Mouse (Mus musculus) CH12.LX (cell line): Measurements from ENCODE around the gene Zfp780b. TPM values are rescaled to one million over a fixed set of nuclear protein-coding genes. Genes with fewer than 3 reads are reported as not detected.
A peak's percentile ranks its signal among the peaks of the same experiment; 100 is the strongest.
"Not testable (repeated sequence)": the region's sequence is repeated elsewhere in the genome, so short reads cannot be mapped to it uniquely, and the experiment has no call there.

Source experiments
- DNase-seq: peaks from one replicate; pipeline ENCODE4 v3.0.0-alpha.2; 2013; ENCODE audit errors: extremely low read depth
- H3K27ac ChIP-seq: 2 replicates; pipeline ENCODE4 v1.5.1; 2012; ENCODE audit warnings: low read depth, mild to moderate bottlenecking, control low read depth, moderate library complexity; ENCODE audit not compliant: insufficient read depth
- H3K27me3 ChIP-seq: replicated peaks from 2 replicates; pipeline ENCODE3; 2012; ENCODE audit warnings: inconsistent platforms
- H3K36me3 ChIP-seq, 2 experiments: replicated peaks in 1 of 2; 2 replicates each; pipeline versions ENCODE3 to v1.6.1; 2012; ENCODE audit warnings: inconsistent platforms in 1 of 2, low read length in 1 of 2, mild to moderate bottlenecking in 1 of 2, mixed read lengths in 1 of 2, moderate library complexity in 1 of 2; ENCODE audit not compliant: control insufficient read depth in 1 of 2, insufficient read depth in 1 of 2
- H3K4me1 ChIP-seq, 2 experiments: 2 replicates each; pipeline ENCODE4 v1.6.1; 2012; ENCODE audit warnings: inconsistent platforms in 1 of 2, moderate library complexity in 1 of 2; ENCODE audit not compliant: insufficient read depth in 2 of 2, control insufficient read depth in 1 of 2
- H3K4me2 ChIP-seq: 2 replicates; pipeline ENCODE4 v1.6.1; 2012; ENCODE audit warnings: low read depth, mild to moderate bottlenecking, control low read depth; ENCODE audit not compliant: poor library complexity, insufficient read depth, severe bottlenecking
- H3K4me3 ChIP-seq, 3 experiments: fragments of 150-350 bp in 1 of 3; sonication (generic) in 1 of 3; replicated peaks in 1 of 3; 2 replicates each; pipeline versions ENCODE3 to v1.5.1; 2011 to 2012; ENCODE audit warnings: low read depth in 2 of 3, low read length in 2 of 3, mild to moderate bottlenecking in 2 of 3, moderate library complexity in 2 of 3, control low read depth in 1 of 3, improper control_type of control experiment in 1 of 3, inconsistent platforms in 1 of 3, mixed read lengths in 1 of 3; ENCODE audit not compliant: poor library complexity in 1 of 3
- H3K79me2 ChIP-seq: replicated peaks from 2 replicates; pipeline ENCODE4 v1.6.1; 2012; ENCODE audit warnings: mild to moderate bottlenecking, moderate library complexity; ENCODE audit not compliant: control insufficient read depth, poor library complexity, insufficient read depth, severe bottlenecking; ENCODE audit errors: extremely low read depth
- H3K9ac ChIP-seq: 2 replicates; pipeline ENCODE4 v1.6.1; 2012; ENCODE audit warnings: low read depth, mild to moderate bottlenecking, control low read depth, moderate library complexity; ENCODE audit not compliant: insufficient read depth
- H3K9me3 ChIP-seq: replicated peaks from 2 replicates; pipeline ENCODE3; 2012; ENCODE audit warnings: low read length, inconsistent platforms, mixed read lengths
- CHD2 ChIP-seq: IDR thresholded peaks from 2 replicates; pipeline ENCODE4 v1.6.1; 2011; ENCODE audit warnings: low read length, improper control_type of control experiment
- CTCF ChIP-seq, 2 experiments: IDR thresholded peaks in 1 of 2; conservative IDR thresholded peaks in 1 of 2; 2 replicates each; pipeline ENCODE4 v1.5.1; 2011 to 2012; ENCODE audit warnings: low read depth in 2 of 2, low read length in 2 of 2, improper control_type of control experiment in 1 of 2, inconsistent platforms in 1 of 2, mild to moderate bottlenecking in 1 of 2, moderate library complexity in 1 of 2
- ELF1 ChIP-seq: IDR thresholded peaks from 2 replicates; pipeline ENCODE4 v1.6.1; 2014; ENCODE audit warnings: low read depth, mild to moderate bottlenecking, inconsistent platforms, low read length, improper control_type of control experiment
- GABPA ChIP-seq: IDR thresholded peaks from 2 replicates; pipeline ENCODE4 v1.6.1; 2012; ENCODE audit warnings: low read depth, low read length, improper control_type of control experiment, inconsistent platforms; ENCODE audit not compliant: insufficient replicate concordance
- HCFC1 ChIP-seq: IDR thresholded peaks from 2 replicates; pipeline ENCODE4 v1.6.1; 2012; ENCODE audit warnings: low read depth, mild to moderate bottlenecking, inconsistent platforms, low read length, improper control_type of control experiment
- IRF4 ChIP-seq: IDR thresholded peaks from 2 replicates; pipeline ENCODE4 v1.6.1; 2014; ENCODE audit warnings: low read depth, mild to moderate bottlenecking, inconsistent platforms, low read length, improper control_type of control experiment
- JUND ChIP-seq: conservative IDR thresholded peaks from 2 replicates; pipeline ENCODE4 v1.6.1; 2011; ENCODE audit warnings: low read depth, low read length, improper control_type of control experiment
- MAZ ChIP-seq: IDR thresholded peaks from 2 replicates; pipeline ENCODE4 v1.6.1; 2012; ENCODE audit warnings: low read depth, mild to moderate bottlenecking, inconsistent platforms, low read length, improper control_type of control experiment, moderate library complexity
- MXI1 ChIP-seq: IDR thresholded peaks from 2 replicates; pipeline ENCODE4 v1.6.1; 2011; ENCODE audit warnings: mild to moderate bottlenecking, low read depth, low read length, improper control_type of control experiment
- NELFE ChIP-seq: IDR thresholded peaks from 2 replicates; pipeline ENCODE4 v1.6.1; 2011; ENCODE audit warnings: low read depth, low read length, improper control_type of control experiment
- NRF1 ChIP-seq: IDR thresholded peaks from 2 replicates; pipeline ENCODE4 v1.6.1; 2014; ENCODE audit warnings: low read depth, mild to moderate bottlenecking, inconsistent platforms, low read length, improper control_type of control experiment, moderate library complexity
- RCOR1 ChIP-seq: conservative IDR thresholded peaks from 2 replicates; pipeline ENCODE4 v1.6.1; 2012; ENCODE audit warnings: low read depth, mild to moderate bottlenecking, inconsistent platforms, low read length, improper control_type of control experiment
- TCF12 ChIP-seq: IDR thresholded peaks from 2 replicates; pipeline ENCODE4 v1.6.1; 2014; ENCODE audit warnings: low read depth, mild to moderate bottlenecking, inconsistent platforms, low read length, improper control_type of control experiment
- ZC3H11A ChIP-seq: IDR thresholded peaks from 2 replicates; pipeline ENCODE4 v1.6.1; 2012; ENCODE audit warnings: low read depth, mild to moderate bottlenecking, inconsistent platforms, low read length, improper control_type of control experiment
- ZKSCAN1 ChIP-seq: IDR thresholded peaks from 2 replicates; pipeline ENCODE4 v1.6.1; 2012; ENCODE audit warnings: low read depth, inconsistent platforms, low read length, improper control_type of control experiment, borderline replicate concordance
- ZMIZ1 ChIP-seq: IDR thresholded peaks from 2 replicates; pipeline ENCODE4 v1.6.1; 2012; ENCODE audit warnings: low read depth, mild to moderate bottlenecking, inconsistent platforms, low read length, improper control_type of control experiment
- ZNF384 ChIP-seq: IDR thresholded peaks from 2 replicates; pipeline ENCODE4 v1.6.1; 2012; ENCODE audit warnings: low read depth, low read length, improper control_type of control experiment, inconsistent platforms
- dilution Hi-C: fragments of 300-500 bp; cut with MboI; formaldehyde crosslinking; loops from 2 replicates; pipeline ENCODE4 v1.14.3; 2020; ENCODE audit warnings: low sequenced_read_pairs; ENCODE audit not compliant: extremely low pct_unique_long_range_greater_than_20kb, extremely low pct_ligation_motif_present
- in situ Hi-C: fragments of 300-500 bp; cut with MboI; formaldehyde crosslinking; loops from 3 replicates; pipeline ENCODE4 v1.14.3; 2019; ENCODE audit warnings: low sequenced_read_pairs, low pct_ligation_motif_present, low pct_unique_long_range_greater_than_20kb, mixed read lengths
- polyA plus RNA-seq: library from polyadenylated mRNA; unstranded; fragments of >175 nt; gene quantifications from 2 replicates; pipeline ENCODE4 v1.2.1, GENCODE M21; 2012; ENCODE audit warnings: low read depth; ENCODE audit not compliant: insufficient read length
- total RNA-seq, 2 experiments: library from RNA; depleted of rRNA; stranded (reverse); fragments of 300-350 nt in 1 of 2; fragments of >200 nt in 1 of 2; gene quantifications; 2 replicates each; pipeline ENCODE4 v1.2.3; 2012 to 2014

Zfp780b gene
- total and polyA plus RNA-seq, 3 experiments: 4.9 to 9.3 (median 7.8) TPM

DNA sequence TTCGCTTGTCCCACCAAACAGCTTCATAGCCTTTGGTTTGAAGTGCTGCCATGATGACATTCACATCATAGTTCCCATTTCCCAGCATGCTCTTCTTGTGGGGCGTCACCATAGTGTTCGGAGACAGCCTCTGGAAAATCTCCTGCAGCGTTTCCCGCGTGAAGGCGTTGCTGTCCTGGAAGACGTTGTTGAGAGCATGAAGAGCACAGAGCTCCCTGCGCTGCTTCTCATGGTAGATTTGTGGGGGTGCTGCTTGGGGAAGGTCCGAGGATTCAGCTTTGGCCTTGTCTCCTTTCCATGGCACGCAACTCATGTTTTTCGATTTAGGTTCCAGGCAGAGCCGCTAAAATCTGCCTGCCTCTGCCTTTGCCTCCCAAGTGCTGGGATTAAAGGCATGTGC, 29.5 kb downstream of the Zfp780b start:
- H3K79me2 ChIP-seq, H3K9me3 ChIP-seq, H3K9ac ChIP-seq, H3K4me3 ChIP-seq, DNase-seq, H3K27ac ChIP-seq, H3K4me2 ChIP-seq, H3K4me1 ChIP-seq, H3K27me3 ChIP-seq, H3K36me3 ChIP-seq, dilution Hi-C loops: not testable (repeated sequence)
- in situ Hi-C loops: loop anchor here (25.0 kb wide), 1 partner anchor 112 kb away; the partner anchor contains the start of gene Zfp59

DNA sequence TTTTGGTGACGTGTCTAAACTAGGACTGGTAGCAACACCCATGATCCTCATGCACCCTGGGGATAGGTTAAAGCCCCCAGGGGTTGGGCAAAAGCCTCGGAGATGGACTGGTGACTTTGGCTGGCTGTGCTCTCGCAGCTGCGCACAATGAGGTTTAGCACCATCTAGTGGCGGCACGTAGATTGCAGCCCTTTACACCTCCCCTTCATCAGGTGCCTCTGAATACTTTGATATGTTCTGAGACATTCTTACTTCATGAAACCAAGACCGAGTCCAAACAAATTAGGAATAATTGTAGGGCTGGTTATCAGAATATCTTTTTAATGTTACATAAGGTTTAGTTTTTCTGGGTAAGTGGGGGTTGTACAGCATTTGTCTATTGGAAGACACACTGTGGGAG, 37.1 kb downstream of the Zfp780b start:
- H3K4me3 ChIP-seq, H3K79me2 ChIP-seq, H3K4me1 ChIP-seq, H3K9ac ChIP-seq, H3K9me3 ChIP-seq, H3K4me2 ChIP-seq, H3K27me3 ChIP-seq, H3K27ac ChIP-seq, dilution Hi-C loops, DNase-seq, H3K36me3 ChIP-seq: not testable (repeated sequence)
- in situ Hi-C loops: loop anchor here (25.0 kb wide), 1 partner anchor 105 kb away; the partner anchor contains the start of gene Zfp59
- TF ChIP-seq CTCF (conservative IDR thresholded peaks at IDR 0.05 in 1 of 2, IDR thresholded peaks at IDR 0.05 in 1 of 2; ENCODE audit: low read depth in 2 of 2, low read length in 2 of 2): peak; percentile 21 to 29; a peak in 2 of 4 replicates
- TF ChIP-seq NRF1: 0 out of 2 replicates have a peak, but pooled peaks have one; percentile 23

DNA sequence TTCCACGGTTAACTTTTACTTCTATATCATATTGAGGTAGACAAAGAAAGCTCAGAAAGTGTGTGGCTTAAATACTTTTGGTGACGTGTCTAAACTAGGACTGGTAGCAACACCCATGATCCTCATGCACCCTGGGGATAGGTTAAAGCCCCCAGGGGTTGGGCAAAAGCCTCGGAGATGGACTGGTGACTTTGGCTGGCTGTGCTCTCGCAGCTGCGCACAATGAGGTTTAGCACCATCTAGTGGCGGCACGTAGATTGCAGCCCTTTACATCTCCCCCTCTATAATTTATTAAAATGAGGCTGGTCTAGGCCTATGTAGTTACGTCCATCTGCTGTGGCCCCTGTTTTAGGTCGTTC, 45.2 kb downstream of the Zfp780b start:
- H3K4me2 ChIP-seq, H3K36me3 ChIP-seq, dilution Hi-C loops, H3K27me3 ChIP-seq, H3K9me3 ChIP-seq, H3K79me2 ChIP-seq, DNase-seq, H3K9ac ChIP-seq, H3K4me3 ChIP-seq: not testable (repeated sequence)
- Histone ChIP-seq H3K27ac (peak overlapping the region; percentile 32; the same call in 1 of the 2 replicates), H3K4me1 (peaks cover 6 to 23% of the 10 kb centered on the region in 2 experiments)
- in situ Hi-C loops: loop anchor here (25.0 kb wide), 1 partner anchor 96 kb away; the partner anchor contains the start of gene Zfp59

DNA sequence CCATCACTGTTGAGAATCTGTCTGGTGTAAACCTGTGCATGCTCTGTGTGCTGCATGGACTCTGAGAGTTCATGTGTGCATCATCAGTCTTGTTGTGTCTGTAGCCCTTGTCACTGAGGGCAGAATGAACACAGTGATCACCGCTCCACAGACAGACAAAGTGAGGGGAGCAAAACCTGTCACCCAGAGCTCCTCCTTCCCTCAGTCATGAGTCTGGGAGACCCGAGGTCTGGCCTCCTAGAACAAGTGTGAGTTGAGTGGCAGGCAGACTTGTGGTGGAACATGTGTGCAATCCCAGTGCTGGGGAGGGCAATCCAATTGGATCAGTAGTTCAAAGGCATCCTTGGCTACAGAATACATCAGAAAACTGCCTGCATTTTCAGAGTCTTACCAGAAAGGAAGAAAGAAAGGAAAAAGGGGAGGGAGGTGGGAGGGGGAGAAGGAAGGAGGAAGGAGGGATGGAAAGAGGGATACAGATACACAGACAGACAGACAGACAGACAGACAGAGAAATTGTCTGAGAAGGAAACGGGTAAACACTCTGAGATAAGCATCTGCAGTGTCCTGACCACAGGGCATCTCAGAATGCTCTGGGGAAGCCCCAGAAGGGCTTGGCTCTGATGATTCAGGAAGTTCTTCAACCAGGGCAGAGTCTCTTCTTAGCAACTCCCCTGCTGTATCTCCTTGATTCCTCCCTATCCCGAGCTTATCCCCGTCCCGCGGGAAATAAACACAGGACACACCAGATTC, 45.7 kb downstream of the Zfp780b start:
- Histone ChIP-seq H3K4me1 (peaks cover 6 to 29% of the 10 kb centered on the region in 2 experiments), H3K9me3 (no peaks in the 10 kb centered on the region), H3K4me2 (peak overlapping the region; percentile 64), H3K9ac (no peak overlapping the region), H3K36me3 (no peaks in the 10 kb centered on the region), H3K79me2 (peaks cover 2% of the 10 kb centered on the region), H3K4me3 (no peak overlapping the region), H3K27me3 (no peaks in the 10 kb centered on the region), H3K27ac (peak overlapping the region; percentile 32; the same call in 1 of the 2 replicates)
- DNase-seq: peak; percentile 89
- in situ Hi-C loops (loop anchor here (25.0 kb wide), 1 partner anchor 96 kb away; the partner anchor contains the start of gene Zfp59), dilution Hi-C loops (no loop called here)
- TF ChIP-seq JUND (no peak), RCOR1 (no peak), CHD2 (0 out of 2 replicates have a peak, but pooled peaks have one; percentile 20), HCFC1 (0 out of 2 replicates have a peak, but pooled peaks have one; percentile 19), ELF1 (peak; percentile 77), MAZ (no peak), IRF4 (peak; percentile 41), NELFE (no peak), ZC3H11A (no peak), MXI1 (no peak), ZKSCAN1 (no peak), ZNF384 (no peak), TCF12 (no peak), ZMIZ1 (no peak), GABPA (no peak)
